Mouse (Mus musculus) forebrain, embryonic 14.5 days (tissue): Measurements from ENCODE around the gene Slc40a1. TPM values are rescaled to one million over a fixed set of nuclear protein-coding genes. Genes with fewer than 3 reads are reported as not detected.

Experiments
- ATAC-seq: fragments of 200-750 bp; cut with Nextera tagmentation; 2 replicates; pipeline ENCODE4 v1.8.0; 2017; ENCODE audit warnings: mild to moderate bottlenecking, moderate library complexity
- DNase-seq: peaks from one replicate; pipeline ENCODE4 v3.0.0-alpha.2; 2015; ENCODE audit warnings: low spot score
- H3K27ac ChIP-seq: fragments of 300-500 bp; sonication (generic); 2 replicates; pipeline ENCODE4 v1.5.1; 2014; ENCODE audit warnings: low read depth, mild to moderate bottlenecking, control low read depth, low read length, moderate library complexity
- H3K27me3 ChIP-seq: fragments of 300-500 bp; sonication (generic); replicated peaks from 2 replicates; pipeline ENCODE4 v1.6.1; 2014; ENCODE audit warnings: low read length, control low read depth, mixed read lengths; ENCODE audit not compliant: control insufficient read depth, insufficient read depth
- H3K36me3 ChIP-seq: fragments of 300-500 bp; sonication (generic); 2 replicates; pipeline ENCODE4 v1.6.1; 2014; ENCODE audit warnings: low read length, control low read depth; ENCODE audit not compliant: control insufficient read depth, insufficient read depth
- H3K4me1 ChIP-seq: fragments of 300-500 bp; sonication (generic); 2 replicates; pipeline ENCODE4 v1.6.1; 2014; ENCODE audit warnings: antibody characterized with exemption, low read length, control low read depth; ENCODE audit not compliant: control insufficient read depth, insufficient read depth
- H3K4me2 ChIP-seq: fragments of 300-500 bp; sonication (generic); 2 replicates; pipeline ENCODE4 v1.6.1; 2014; ENCODE audit warnings: mild to moderate bottlenecking, control low read depth, low read length
- H3K4me3 ChIP-seq: fragments of 300-500 bp; sonication (generic); 2 replicates; pipeline ENCODE4 v1.5.1; 2014; ENCODE audit warnings: low read depth, low read length, control low read depth
- H3K9ac ChIP-seq: fragments of 300-500 bp; sonication (generic); 2 replicates; pipeline ENCODE4 v1.6.1; 2014; ENCODE audit warnings: mild to moderate bottlenecking, low read length, control low read depth, moderate library complexity
- H3K9me3 ChIP-seq: fragments of 300-500 bp; sonication (generic); replicated peaks from 2 replicates; pipeline ENCODE4 v1.6.1; 2016; ENCODE audit warnings: low read length, control low read depth, mixed read lengths; ENCODE audit not compliant: control insufficient read depth
- WGBS: fragments of 180-500 bp; shearing (Covaris S2); extraction: QIAGEN DNeasy Blood & Tissue Kit; methylation state at CpG from one replicate; pipeline ENCODE4 v1.1.7; 2014; 5-methylcytosine and 5-hydroxymethylcytosine counted together
- polyA plus RNA-seq: library from polyadenylated mRNA; unstranded; fragments of >200 nt; fragmentation: Nextera tagmentation; extraction: Ambion mirVana; gene quantifications from 2 replicates; pipeline ENCODE4 v1.2.1, GENCODE M21; 2014

The Slc40a1 gene
- polyA plus RNA-seq, 1 experiment from 2014 or later, result 29.6 TPM

DNA sequence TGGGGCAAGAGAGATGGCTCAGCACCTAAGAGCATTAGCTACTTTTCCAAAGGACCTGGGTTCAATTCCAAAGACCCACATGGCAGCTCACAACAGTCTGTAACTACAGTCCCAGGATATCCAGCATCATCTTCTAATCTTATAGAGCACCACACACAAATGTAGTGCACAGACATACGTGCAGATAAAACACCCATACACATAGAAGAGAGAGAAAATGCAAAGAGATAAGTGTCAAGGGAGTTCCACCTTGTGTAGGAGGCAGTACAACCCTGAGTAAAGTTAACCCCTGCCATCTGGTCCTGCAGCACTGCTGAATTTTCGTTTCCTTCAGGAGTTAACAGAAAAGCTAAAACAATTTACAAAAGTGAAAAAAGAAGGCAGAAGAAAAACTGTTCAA is 50.7 kb downstream of the Slc40a1 start:
- ATAC-seq, result no peak
- WGBS, result 83% methylated on average over 2 of the region's 2 CpGs
- Histone ChIP-seq H3K4me3 (no peak overlapping the region), H3K27me3 (no peaks in the 10 kb centered on the region), H3K36me3 (no peaks in the 10 kb centered on the region), H3K9ac (no peak overlapping the region), H3K4me1 (no peaks in the 10 kb centered on the region), H3K4me2 (no peak overlapping the region), H3K9me3 (no peaks in the 10 kb centered on the region), H3K27ac (no peak overlapping the region)
- DNase-seq, result no peak

- ATAC-seq (no peak), DNase-seq (no peak)
- Histone ChIP-seq H3K4me2 (no peak overlapping the region), H3K4me1 (no peaks in the 10 kb centered on the region), H3K27me3 (no peaks in the 10 kb centered on the region), H3K27ac (no peak overlapping the region), H3K4me3 (no peak overlapping the region), H3K36me3 (no peaks in the 10 kb centered on the region), H3K9me3 (no peaks in the 10 kb centered on the region), H3K9ac (no peak overlapping the region)
- 96% methylated on average over 2 of the region's 2 CpGs for WGBS
Measured at GRCm38 (mm10) chr1:45873250-45873649, 53.1 kb downstream of the Slc40a1 start.

DNA sequence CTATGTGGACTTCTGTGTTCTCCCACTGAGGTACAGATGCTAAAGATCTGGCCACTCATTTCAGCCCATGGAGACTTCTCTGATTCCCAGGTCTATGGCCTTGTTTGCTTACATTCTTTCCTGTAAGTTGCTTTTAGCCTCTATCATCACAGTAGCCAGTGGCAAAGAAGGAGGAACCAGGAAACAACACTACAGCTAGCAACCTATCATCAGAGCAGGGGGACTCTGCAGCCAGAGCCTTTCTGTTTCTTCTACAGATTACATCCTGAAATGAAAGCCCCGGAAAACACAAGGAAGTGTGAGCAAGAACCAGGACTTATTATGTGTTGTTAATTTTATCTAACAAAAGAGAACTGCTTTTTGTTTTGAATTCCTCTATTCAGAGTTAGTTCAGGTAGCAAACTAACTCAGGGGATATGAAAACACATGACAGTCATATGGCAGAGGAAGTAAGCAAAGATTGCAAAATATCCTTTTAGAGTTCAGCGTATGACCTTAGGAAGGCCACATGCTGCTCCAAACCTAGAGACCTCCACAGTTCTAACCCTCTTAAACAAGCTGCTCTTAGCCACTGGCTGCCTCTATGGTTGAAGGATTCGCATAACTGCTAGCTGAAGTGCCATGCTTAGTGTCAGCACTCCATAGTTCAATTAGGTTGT is 57.7 kb downstream of the Slc40a1 start:
- WGBS, result 81% methylated on average over 3 of the region's 3 CpGs
- ATAC-seq (no peak), DNase-seq (no peak)
- no peaks in the 10 kb centered on the region for H3K27me3 ChIP-seq
- no peak overlapping the region for H3K9ac ChIP-seq
- H3K36me3 ChIP-seq, result no peaks in the 10 kb centered on the region
- no peaks in the 10 kb centered on the region for H3K9me3 ChIP-seq
- no peak overlapping the region for H3K4me3 ChIP-seq
- no peaks in the 10 kb centered on the region for H3K4me1 ChIP-seq
- no peak overlapping the region for H3K4me2 ChIP-seq
- H3K27ac ChIP-seq, result no peak overlapping the region

DNA sequence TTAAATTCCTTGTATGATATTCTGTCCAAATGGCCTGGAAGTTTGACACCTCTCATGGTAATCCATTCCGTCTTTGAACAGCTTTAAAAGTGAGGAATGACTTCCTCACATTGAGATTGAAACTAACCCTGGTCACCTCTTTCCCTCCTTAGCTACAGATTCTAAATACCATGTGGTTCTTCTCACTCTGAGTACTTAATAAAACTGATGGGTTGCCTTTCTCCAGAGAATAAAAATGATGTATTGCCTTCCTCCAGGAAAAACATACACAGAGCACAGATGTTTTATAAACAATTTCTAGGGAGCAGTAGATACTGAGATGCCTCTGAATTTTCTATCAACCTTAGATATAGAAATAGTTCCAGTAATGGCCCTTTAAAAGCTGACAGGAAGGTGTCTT is 58.3 kb downstream of the Slc40a1 start:
- no peak overlapping the region for H3K4me2 ChIP-seq
- H3K27ac ChIP-seq, result no peak overlapping the region
- ATAC-seq, result no peak
- no peaks in the 10 kb centered on the region for H3K36me3 ChIP-seq
- no peaks in the 10 kb centered on the region for H3K4me1 ChIP-seq
- DNase-seq, result no peak
- no peaks in the 10 kb centered on the region for H3K27me3 ChIP-seq
- WGBS, result 91% methylated on average over 1 of the region's 1 CpGs
- no peaks in the 10 kb centered on the region for H3K9me3 ChIP-seq
- no peak overlapping the region for H3K4me3 ChIP-seq
- no peak overlapping the region for H3K9ac ChIP-seq

- Histone ChIP-seq H3K4me2 (no peak overlapping the region), H3K9ac (no peak overlapping the region), H3K9me3 (no peaks in the 10 kb centered on the region), H3K4me1 (no peaks in the 10 kb centered on the region), H3K27me3 (no peaks in the 10 kb centered on the region), H3K27ac (no peak overlapping the region), H3K36me3 (no peaks in the 10 kb centered on the region), H3K4me3 (no peak overlapping the region)
- DNase-seq (no peak), ATAC-seq (no peak)
- 73% methylated on average over 3 of the region's 3 CpGs for WGBS
Measured at GRCm38 (mm10) chr1:45866288-45867018, 59.9 kb downstream of the Slc40a1 start.

GRCm38 (mm10) chr1:45865727-45866126 is 60.6 kb downstream of the Slc40a1 start:
- no peak for ATAC-seq
- 89% methylated on average over 5 of the region's 5 CpGs for WGBS
- no peak overlapping the region for H3K4me3 ChIP-seq

GRCm38 (mm10) chr1:45865316-45865715 is 61.0 kb downstream of the Slc40a1 start:
- Histone ChIP-seq H3K4me3 (no peak overlapping the region), H3K36me3 (no peaks in the 10 kb centered on the region)
- 65% methylated on average over 1 of the region's 1 CpGs for WGBS

More at GRCm38 (mm10) chr1:45865727-45866126, 60.6 kb downstream of the Slc40a1 start:
- Histone ChIP-seq H3K4me2 (no peak overlapping the region), H3K27me3 (no peaks in the 10 kb centered on the region), H3K4me1 (no peaks in the 10 kb centered on the region), H3K9ac (no peak overlapping the region), H3K36me3 (no peaks in the 10 kb centered on the region), H3K9me3 (no peaks in the 10 kb centered on the region), H3K27ac (no peak overlapping the region)
- no peak for DNase-seq

GRCm38 (mm10) chr1:45864564-45865014 is 61.7 kb downstream of the Slc40a1 start:
- no peak for ATAC-seq
- no peaks in the 10 kb centered on the region for H3K4me1 ChIP-seq
- H3K9ac ChIP-seq, result no peak overlapping the region
- H3K27me3 ChIP-seq, result no peaks in the 10 kb centered on the region
- WGBS, result 67% methylated on average over 4 of the region's 4 CpGs
- no peaks in the 10 kb centered on the region for H3K9me3 ChIP-seq
- H3K4me2 ChIP-seq, result no peak overlapping the region
- H3K27ac ChIP-seq, result no peak overlapping the region
- no peaks in the 10 kb centered on the region for H3K36me3 ChIP-seq
- no peak overlapping the region for H3K4me3 ChIP-seq
- no peak for DNase-seq

More at GRCm38 (mm10) chr1:45865316-45865715, 61.0 kb downstream of the Slc40a1 start:
- no peak for DNase-seq
- H3K27ac ChIP-seq, result no peak overlapping the region
- H3K4me1 ChIP-seq, result no peaks in the 10 kb centered on the region
- no peaks in the 10 kb centered on the region for H3K27me3 ChIP-seq
- no peaks in the 10 kb centered on the region for H3K9me3 ChIP-seq
- no peak for ATAC-seq
- no peak overlapping the region for H3K4me2 ChIP-seq
- no peak overlapping the region for H3K9ac ChIP-seq

DNA sequence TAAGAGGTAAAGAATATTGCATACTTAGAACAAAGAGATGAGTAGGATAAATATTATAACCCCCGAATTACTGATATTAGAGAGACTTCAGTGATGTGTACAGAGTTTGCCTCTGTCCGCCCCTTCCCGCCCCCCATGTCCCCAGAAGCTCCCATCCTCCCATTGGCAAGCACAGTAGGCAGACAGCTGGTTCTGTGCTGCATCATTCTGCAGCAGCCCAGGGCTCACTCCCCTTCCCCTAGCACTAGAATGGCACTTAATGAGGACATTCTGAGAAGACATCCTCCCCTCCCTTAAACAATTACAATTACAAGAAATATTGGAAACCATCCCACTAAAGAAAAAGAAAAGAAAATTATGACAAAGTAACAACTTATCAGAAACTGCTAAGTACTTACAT is 62.7 kb downstream of the Slc40a1 start:
- Histone ChIP-seq H3K9me3 (no peaks in the 10 kb centered on the region), H3K4me2 (no peak overlapping the region), H3K9ac (no peak overlapping the region), H3K27me3 (no peaks in the 10 kb centered on the region), H3K4me3 (no peak overlapping the region), H3K4me1 (no peaks in the 10 kb centered on the region), H3K36me3 (no peaks in the 10 kb centered on the region), H3K27ac (no peak overlapping the region)
- WGBS, result 89% methylated on average over 3 of the region's 3 CpGs
- no peak for ATAC-seq
- DNase-seq, result no peak
